Mouse (Mus musculus): ENCODE measurements around the gene Rnf187.

Rnf187 gene

GRCm38 (mm10) chr11:58890511-58890910 is 48.2 kb downstream of the Rnf187 start:
- DNase-seq = no peak

GRCm38 (mm10) chr11:58883756-58884155 is 55.0 kb downstream of the Rnf187 start:
- DNase-seq = no peak
